Mouse (Mus musculus): ENCODE measurements around the gene Pbx3. TPM values are rescaled to one million over a fixed set of nuclear protein-coding genes. Genes with fewer than 3 reads are reported as not detected.

Pbx3 gene
- polyA plus RNA-seq, 1 experiment from 2014 or later = 19.6 TPM

GRCm38 (mm10) chr2:34252286-34252685 lies 120.7 kb downstream of the Pbx3 start:
- H3K9me3 ChIP-seq = no peaks in the 10 kb centered on the region
- no peak overlapping the region for H3K4me3 ChIP-seq (replicated peaks)
- H3K4me2 ChIP-seq = no peak overlapping the region
- 22% methylated on average over 3 of the region's 3 CpGs for WGBS
- no peaks in the 10 kb centered on the region for H3K27me3 ChIP-seq
- H3K36me3 ChIP-seq = no peaks in the 10 kb centered on the region
- H3K9ac ChIP-seq (replicated peaks) = no peak overlapping the region
- H3K4me1 ChIP-seq (replicated peaks) = peaks cover 26% of the 10 kb centered on the region
- no peak overlapping the region for H3K27ac ChIP-seq
- ATAC-seq (ENCODE audit: insufficient number of reproducible peaks, insufficient read depth, low FRiP score, low TSS enrichment, low read depth) = no peak

GRCm38 (mm10) chr2:34249961-34250658 lies 122.8 kb downstream of the Pbx3 start:
- Histone ChIP-seq H3K36me3 (no peaks in the 10 kb centered on the region), H3K4me1 (replicated peaks) (peaks cover 29% of the 10 kb centered on the region), H3K4me3 (replicated peaks) (peak overlapping the region; percentile 50), H3K4me2 (peak overlapping the region; percentile 85), H3K9me3 (no peaks in the 10 kb centered on the region), H3K9ac (replicated peaks) (peak overlapping the region; percentile 65), H3K27ac (peak overlapping the region; percentile 75; the same call in 1 of the 2 replicates), H3K27me3 (no peaks in the 10 kb centered on the region)
- WGBS = 5% methylated on average over 18 of the region's 18 CpGs
- ATAC-seq (ENCODE audit: insufficient number of reproducible peaks, insufficient read depth, low FRiP score, low TSS enrichment, low read depth) = no peak

- Histone ChIP-seq H3K36me3 (no peaks in the 10 kb centered on the region), H3K4me3 (replicated peaks) (peak overlapping the region; percentile 50), H3K27ac (peak overlapping the region; percentile 75), H3K4me2 (peak overlapping the region; percentile 85), H3K27me3 (no peaks in the 10 kb centered on the region), H3K9ac (replicated peaks) (peak overlapping the region; percentile 65), H3K4me1 (replicated peaks) (peaks cover 37% of the 10 kb centered on the region), H3K9me3 (no peaks in the 10 kb centered on the region)
- WGBS = 1% methylated on average over 15 of the region's 15 CpGs
- no peak for ATAC-seq (ENCODE audit: insufficient number of reproducible peaks, insufficient read depth, low FRiP score, low TSS enrichment, low read depth)
These were observed 123.6 kb downstream of the Pbx3 start for GRCm38 (mm10) chr2:34249141-34249960.

GRCm38 (mm10) chr2:34240885-34241284 lies 132.1 kb downstream of the Pbx3 start:
- H3K9me3 ChIP-seq = no peaks in the 10 kb centered on the region
- H3K4me1 ChIP-seq (replicated peaks) = peaks cover 20% of the 10 kb centered on the region
- H3K4me2 ChIP-seq = no peak overlapping the region
- no peaks in the 10 kb centered on the region for H3K36me3 ChIP-seq
- no peak overlapping the region for H3K27ac ChIP-seq
- ATAC-seq (ENCODE audit: insufficient number of reproducible peaks, insufficient read depth, low FRiP score, low TSS enrichment, low read depth) = no peak
- H3K9ac ChIP-seq (replicated peaks) = no peak overlapping the region
- no peak overlapping the region for H3K4me3 ChIP-seq (replicated peaks)
- H3K27me3 ChIP-seq = peaks cover 3% of the 10 kb centered on the region; the same call in 1 of the 2 replicates

- Histone ChIP-seq H3K27me3 (peaks cover 8% of the 10 kb centered on the region; the same call in 1 of the 2 replicates), H3K4me2 (no peak overlapping the region), H3K27ac (no peak overlapping the region), H3K9me3 (no peaks in the 10 kb centered on the region), H3K4me3 (replicated peaks) (no peak overlapping the region), H3K4me1 (replicated peaks) (peaks cover 22% of the 10 kb centered on the region), H3K9ac (replicated peaks) (no peak overlapping the region), H3K36me3 (no peaks in the 10 kb centered on the region)
- 72% methylated on average over 4 of the region's 4 CpGs for WGBS
- ATAC-seq (ENCODE audit: insufficient number of reproducible peaks, insufficient read depth, low FRiP score, low TSS enrichment, low read depth) = no peak
These were observed 133.6 kb downstream of the Pbx3 start for GRCm38 (mm10) chr2:34239315-34239858.

GRCm38 (mm10) chr2:34235467-34236075 lies 137.4 kb downstream of the Pbx3 start:
- peaks cover 5% of the 10 kb centered on the region; the same call in 1 of the 2 replicates for H3K27me3 ChIP-seq
- WGBS = 16% methylated on average over 8 of the region's 8 CpGs
- peak overlapping the region; percentile 23; the same call in 1 of the 2 replicates for H3K4me2 ChIP-seq
- no peak for ATAC-seq (ENCODE audit: insufficient number of reproducible peaks, insufficient read depth, low FRiP score, low TSS enrichment, low read depth)
- no peaks in the 10 kb centered on the region for H3K36me3 ChIP-seq
- H3K9me3 ChIP-seq = no peaks in the 10 kb centered on the region
- no peak overlapping the region for H3K4me3 ChIP-seq (replicated peaks)
- H3K27ac ChIP-seq = no peak overlapping the region
- peaks cover 33% of the 10 kb centered on the region for H3K4me1 ChIP-seq (replicated peaks)
- H3K9ac ChIP-seq (replicated peaks) = no peak overlapping the region

- no peaks in the 10 kb centered on the region for H3K9me3 ChIP-seq
- H3K27ac ChIP-seq = no peak overlapping the region
- no peak overlapping the region for H3K4me2 ChIP-seq
- peaks cover 46% of the 10 kb centered on the region for H3K4me1 ChIP-seq (replicated peaks)
- no peak for ATAC-seq (ENCODE audit: insufficient number of reproducible peaks, insufficient read depth, low FRiP score, low TSS enrichment, low read depth)
- no peaks in the 10 kb centered on the region for H3K36me3 ChIP-seq
- WGBS = 23% methylated on average over 1 of the region's 1 CpGs
- no peak overlapping the region for H3K9ac ChIP-seq (replicated peaks)
- H3K4me3 ChIP-seq (replicated peaks) = no peak overlapping the region
- peaks cover 5% of the 10 kb centered on the region; the same call in 1 of the 2 replicates for H3K27me3 ChIP-seq
These were observed 138.7 kb downstream of the Pbx3 start for GRCm38 (mm10) chr2:34234274-34234673.

- Histone ChIP-seq H3K36me3 (no peaks in the 10 kb centered on the region), H3K4me3 (replicated peaks) (no peak overlapping the region), H3K4me1 (replicated peaks) (peaks cover 48% of the 10 kb centered on the region), H3K9me3 (no peaks in the 10 kb centered on the region), H3K27ac (no peak overlapping the region), H3K4me2 (no peak overlapping the region), H3K9ac (replicated peaks) (no peak overlapping the region), H3K27me3 (peaks cover 5% of the 10 kb centered on the region; the same call in 1 of the 2 replicates)
- ATAC-seq (ENCODE audit: insufficient number of reproducible peaks, insufficient read depth, low FRiP score, low TSS enrichment, low read depth) = no peak
- WGBS = 54% methylated on average over 5 of the region's 5 CpGs
These were observed 139.7 kb downstream of the Pbx3 start for GRCm38 (mm10) chr2:34233271-34233670.

GRCm38 (mm10) chr2:34227688-34228087 lies 145.3 kb downstream of the Pbx3 start:
- Histone ChIP-seq H3K27ac (no peak overlapping the region), H3K9me3 (no peaks in the 10 kb centered on the region), H3K27me3 (0 out of 2 replicates have a peak, but pooled peaks cover 4% of the 10 kb centered on the region), H3K4me3 (replicated peaks) (no peak overlapping the region), H3K36me3 (no peaks in the 10 kb centered on the region), H3K9ac (replicated peaks) (no peak overlapping the region), H3K4me1 (replicated peaks) (peaks cover 38% of the 10 kb centered on the region), H3K4me2 (no peak overlapping the region)
- no peak for ATAC-seq (ENCODE audit: insufficient number of reproducible peaks, insufficient read depth, low FRiP score, low TSS enrichment, low read depth)
- 73% methylated on average over 4 of the region's 4 CpGs for WGBS

- 43% methylated on average over 6 of the region's 6 CpGs for WGBS
- H3K27me3 ChIP-seq = 0 out of 2 replicates have a peak, but pooled peaks cover 4% of the 10 kb centered on the region
- peaks cover 27% of the 10 kb centered on the region for H3K4me1 ChIP-seq (replicated peaks)
These were observed 147.5 kb downstream of the Pbx3 start for GRCm38 (mm10) chr2:34225470-34225869.

GRCm38 (mm10) chr2:34221477-34221876 lies 151.5 kb downstream of the Pbx3 start:
- 87% methylated on average over 3 of the region's 3 CpGs for WGBS
- Histone ChIP-seq H3K27ac (no peak overlapping the region), H3K9ac (replicated peaks) (no peak overlapping the region), H3K4me1 (replicated peaks) (peaks cover 8% of the 10 kb centered on the region), H3K27me3 (0 out of 2 replicates have a peak, but pooled peaks cover 4% of the 10 kb centered on the region), H3K9me3 (no peaks in the 10 kb centered on the region), H3K4me3 (replicated peaks) (no peak overlapping the region), H3K4me2 (no peak overlapping the region), H3K36me3 (no peaks in the 10 kb centered on the region)
- ATAC-seq (ENCODE audit: insufficient number of reproducible peaks, insufficient read depth, low FRiP score, low TSS enrichment, low read depth) = no peak

More at GRCm38 (mm10) chr2:34225470-34225869, 147.5 kb downstream of the Pbx3 start:
- no peak overlapping the region for H3K4me2 ChIP-seq
- ATAC-seq (ENCODE audit: insufficient number of reproducible peaks, insufficient read depth, low FRiP score, low TSS enrichment, low read depth) = no peak
- no peaks in the 10 kb centered on the region for H3K36me3 ChIP-seq
- no peaks in the 10 kb centered on the region for H3K9me3 ChIP-seq
- H3K27ac ChIP-seq = no peak overlapping the region
- no peak overlapping the region for H3K9ac ChIP-seq (replicated peaks)
- H3K4me3 ChIP-seq (replicated peaks) = no peak overlapping the region
